Mouse (Mus musculus): ENCODE results near the gene Sumo2.
"Not testable (repeated sequence)": the region's sequence is repeated elsewhere in the genome, so short reads cannot be mapped to it uniquely, and the experiment has no call there.

Sumo2 gene

GRCm38 (mm10) chr11:115481553-115482259 lies 54.4 kb downstream of the Sumo2 start:
- DNase-seq = no peak

- no peak for DNase-seq
Observed at GRCm38 (mm10) chr11:115478296-115478938, 57.7 kb downstream of the Sumo2 start.

DNA sequence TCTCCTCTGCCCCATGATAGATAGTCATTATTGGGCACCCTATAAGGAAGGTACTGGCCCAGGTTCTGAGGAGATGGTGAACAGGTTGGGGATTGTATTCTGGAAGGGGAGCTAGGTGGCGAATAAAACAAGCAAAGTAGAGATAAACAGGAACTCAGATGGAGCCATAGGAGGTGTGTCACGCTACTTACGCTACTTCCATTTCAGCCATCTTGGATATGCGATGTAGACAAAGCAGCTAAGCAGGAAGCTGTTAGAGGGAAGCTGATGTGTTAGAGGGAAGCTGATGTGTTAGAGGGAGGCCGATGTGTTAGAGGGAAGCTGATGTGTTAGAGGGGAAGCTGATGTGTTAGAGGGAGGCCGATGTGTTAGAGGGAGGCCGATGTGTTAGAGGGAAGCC lies 58.7 kb downstream of the Sumo2 start:
- not testable (repeated sequence) for DNase-seq

- DNase-seq = not testable (repeated sequence)
Observed at GRCm38 (mm10) chr11:115476630-115477029, 59.4 kb downstream of the Sumo2 start.

DNA sequence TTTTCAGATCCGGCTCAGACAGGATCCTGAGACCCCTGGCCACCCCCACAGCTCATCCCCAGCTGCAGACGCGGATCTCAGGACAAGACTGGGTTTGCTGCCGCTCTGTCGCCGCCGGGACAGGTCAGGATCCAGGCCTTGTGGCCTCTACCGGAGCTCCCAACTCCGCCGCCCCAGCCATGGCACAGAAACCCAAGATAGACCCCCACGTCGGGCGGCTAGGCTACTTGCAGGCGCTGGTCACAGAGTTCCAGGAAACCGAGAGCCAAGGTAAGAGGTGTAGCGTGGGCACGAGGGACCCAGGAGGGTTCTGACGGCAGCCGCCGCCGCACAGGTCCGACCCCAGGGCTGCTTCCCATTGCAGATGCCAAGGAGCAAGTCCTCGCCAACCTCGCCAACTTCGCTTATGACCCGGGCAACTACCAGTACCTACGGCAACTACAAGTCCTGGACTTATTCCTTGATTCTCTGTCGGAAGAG lies 60.3 kb downstream of the Sumo2 start:
- peak; percentile 21 for DNase-seq

- DNase-seq = peak; percentile 98
Observed at GRCm38 (mm10) chr11:115475025-115475757, 60.9 kb downstream of the Sumo2 start, which contains the start of gene Armc7. Gene Armc7 (plus strand): TSS chr11:115475667.

- peak; percentile 96 for DNase-seq
Observed at GRCm38 (mm10) chr11:115473626-115474275, 62.3 kb downstream of the Sumo2 start.
